Mouse (Mus musculus): Measurements from ENCODE around the gene Nuak1. TPM values are rescaled to one million over a fixed set of nuclear protein-coding genes. Genes with fewer than 3 reads are reported as not detected.
"Not testable (repeated sequence)": the region's sequence is repeated elsewhere in the genome, so short reads cannot be mapped to it uniquely, and the experiment has no call there.

Nuak1 gene
- 10 to 100 TPM; 47.6 to 50.2 TPM for total RNA-seq (2021)
- long read RNA-seq, experiment 1, partial matches to known transcripts: 0 of 12 reads
- long read RNA-seq, experiment 1, other reads (novel, unspliced or antisense): 12 of 12 reads
- long read RNA-seq, experiment 2, partial matches to known transcripts: 0 of 30 reads
- long read RNA-seq, experiment 2, other reads (novel, unspliced or antisense): 30 of 30 reads

DNA sequence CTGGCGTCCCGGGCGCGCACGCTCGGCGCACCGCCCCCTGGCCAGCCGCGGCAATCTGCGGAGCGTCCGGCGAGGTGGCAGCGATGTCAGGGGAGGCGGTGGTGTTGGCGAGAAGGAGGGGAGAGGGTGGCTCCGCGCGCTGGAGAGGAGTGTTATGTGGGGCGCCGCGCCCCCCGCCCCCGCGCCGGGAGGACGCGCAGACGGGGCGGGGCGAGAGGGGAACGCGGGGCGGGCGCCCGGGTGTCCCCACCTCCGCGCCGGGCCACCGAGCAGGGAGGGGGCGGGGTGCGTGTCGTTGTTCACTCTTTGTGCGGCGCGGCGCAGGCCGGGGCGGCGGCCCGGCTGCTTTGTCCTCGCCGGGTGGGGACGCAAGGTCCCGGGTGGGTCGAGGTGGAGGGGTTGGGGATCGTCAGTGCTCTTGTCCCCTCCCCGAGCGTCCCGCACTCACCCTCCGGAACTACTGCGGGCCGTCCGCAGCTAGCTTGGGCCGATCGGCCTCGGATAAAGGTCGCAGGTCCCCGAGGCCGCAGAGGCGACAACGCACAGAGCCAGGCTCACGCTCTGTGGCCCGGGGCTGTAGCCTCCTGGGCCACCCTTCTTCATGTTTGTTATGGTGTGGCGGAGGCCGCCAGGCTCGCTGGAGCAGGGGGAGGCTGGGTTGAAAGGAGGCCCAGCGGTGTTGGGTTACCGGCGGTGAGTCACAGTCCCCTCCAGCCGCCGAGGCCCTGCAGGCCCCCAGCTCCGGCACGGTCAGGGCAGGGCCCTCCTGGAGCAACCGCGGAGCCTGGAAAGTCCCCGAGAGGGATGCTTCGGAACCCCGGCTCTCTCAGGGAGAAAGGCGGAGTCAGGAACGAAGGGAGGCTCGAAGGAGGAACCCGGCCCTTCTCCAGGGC is at the start of gene Nuak1:
TSS of gene Nuak1 (minus strand) at position 57 of the 893 bp plus-strand sequence.
- DNase-seq (ENCODE audit: low spot score in 2 of 2): peak; percentile 86 to 92

DNA sequence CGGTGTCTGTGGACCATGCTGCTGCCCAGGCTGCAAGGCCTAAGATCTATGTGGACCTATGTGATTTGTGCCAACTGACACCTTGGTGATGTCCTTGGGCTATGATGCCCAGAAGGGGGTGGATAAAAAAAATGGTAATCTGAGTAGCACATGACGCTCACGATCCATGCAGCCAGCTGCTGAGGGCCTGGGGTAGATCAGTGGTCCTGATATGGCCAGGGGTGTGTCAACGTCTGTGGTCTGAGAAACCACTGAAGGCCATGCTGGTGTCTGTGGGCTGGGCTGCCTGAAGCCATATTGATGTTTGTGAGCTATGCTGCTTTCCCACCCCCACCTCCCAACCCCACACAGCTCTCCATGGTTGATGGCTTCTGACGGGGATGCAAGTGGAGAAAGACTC is 49.7 kb upstream of the Nuak1 start:
- DNase-seq (ENCODE audit: low spot score in 2 of 2): no peak

DNA sequence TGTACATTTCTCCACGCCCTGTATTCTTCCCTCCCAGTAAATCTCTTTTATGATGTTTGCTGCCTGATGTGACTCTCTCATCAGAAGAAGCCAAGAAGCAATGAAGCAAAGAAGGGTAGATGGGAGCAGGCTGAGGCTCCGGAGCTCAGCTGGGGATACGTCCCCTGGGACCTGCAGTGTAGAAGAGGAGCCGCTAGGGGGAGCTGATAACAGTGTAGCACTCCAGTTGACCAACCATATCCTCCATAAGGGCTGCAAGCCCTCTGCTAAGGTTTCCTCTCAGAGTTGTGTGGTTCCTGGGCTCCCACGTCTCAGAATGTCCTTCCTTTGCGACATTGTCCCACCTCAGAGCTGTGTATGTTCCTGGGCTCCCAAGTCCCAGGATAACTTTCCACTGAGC is 47.9 kb upstream of the Nuak1 start:
- peak; percentile 15 to 33 for DNase-seq (ENCODE audit: low spot score in 2 of 2)

DNA sequence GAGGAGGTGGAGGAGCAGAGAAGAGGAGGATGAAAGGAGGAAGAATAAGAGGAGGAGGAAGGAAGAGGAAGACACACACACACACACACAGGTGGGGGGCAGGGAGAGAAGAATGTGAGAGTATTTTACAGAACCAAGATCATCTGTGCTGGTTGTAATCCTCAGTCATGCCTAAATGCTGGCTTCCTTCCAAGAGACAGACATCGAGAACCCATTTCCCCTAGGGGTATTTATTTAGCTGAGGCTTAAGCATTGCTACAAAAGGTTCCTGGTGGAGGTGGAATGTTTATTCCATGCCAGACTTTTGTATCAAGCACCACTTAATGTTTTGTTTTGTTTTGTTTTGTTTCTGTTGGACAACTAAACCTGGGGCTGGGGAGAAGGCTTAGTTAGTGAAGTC is 44.3 kb upstream of the Nuak1 start:
- no peak for DNase-seq (ENCODE audit: low spot score in 2 of 2)

DNA sequence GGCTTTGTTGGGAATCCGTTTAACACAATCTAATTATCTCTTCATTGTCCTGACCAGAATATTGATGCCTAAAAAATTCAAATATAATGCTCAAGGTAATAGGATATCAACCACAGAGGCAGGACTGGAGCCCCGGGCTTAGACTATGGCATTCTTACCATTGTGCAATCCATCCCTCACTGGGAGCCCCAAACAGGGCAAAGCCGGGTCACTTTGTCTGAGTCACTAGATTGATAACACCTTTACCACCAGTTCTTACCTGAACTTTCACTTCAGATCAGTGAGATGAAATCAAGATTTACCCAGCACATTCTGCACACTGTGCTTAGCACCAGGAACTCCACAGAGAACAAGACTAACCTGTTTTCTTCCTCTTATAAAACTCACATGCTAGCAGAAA is 43.2 kb upstream of the Nuak1 start:
- no peak for DNase-seq (ENCODE audit: low spot score in 2 of 2)

DNA sequence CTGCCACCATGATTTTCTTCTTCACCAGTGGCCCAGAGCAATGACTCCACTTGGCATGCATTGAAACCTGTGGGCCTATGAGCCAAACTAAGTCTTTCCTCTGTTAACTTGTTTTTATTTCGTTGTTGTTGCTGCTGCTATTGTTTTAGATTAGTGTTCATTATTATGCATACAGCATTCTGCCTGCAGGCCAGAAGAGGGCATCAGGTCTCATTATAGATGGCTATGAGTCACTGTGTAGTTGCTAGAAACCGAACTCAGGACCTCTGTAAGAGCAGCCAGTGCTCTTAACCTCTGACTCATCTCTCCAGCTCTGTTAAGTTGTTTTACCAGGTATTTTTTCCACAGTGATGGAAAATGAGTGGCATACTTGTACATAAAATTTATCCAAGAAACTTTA is 42.7 kb upstream of the Nuak1 start:
- DNase-seq (ENCODE audit: low spot score in 2 of 2): no peak

DNA sequence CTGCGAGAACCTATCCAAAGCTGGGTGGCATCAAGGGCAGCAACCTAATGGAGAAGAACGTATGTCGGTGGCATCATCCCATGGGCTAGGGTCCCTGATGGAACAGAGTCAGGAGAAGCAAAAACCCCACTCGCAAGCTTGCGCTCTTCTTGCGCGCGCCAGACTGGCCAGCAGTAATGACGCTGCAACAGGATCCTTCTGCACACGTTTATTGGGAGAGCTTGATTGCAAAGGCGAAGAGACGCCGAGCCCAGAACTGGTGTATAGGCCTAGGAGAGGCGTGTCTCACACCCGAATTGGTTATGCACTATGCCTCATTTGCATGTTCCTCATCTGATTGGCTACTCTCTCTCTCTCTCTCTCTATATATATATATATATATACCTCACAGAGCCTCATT is 42.0 kb upstream of the Nuak1 start:
- DNase-seq (ENCODE audit: low spot score in 2 of 2): not testable (repeated sequence)

DNA sequence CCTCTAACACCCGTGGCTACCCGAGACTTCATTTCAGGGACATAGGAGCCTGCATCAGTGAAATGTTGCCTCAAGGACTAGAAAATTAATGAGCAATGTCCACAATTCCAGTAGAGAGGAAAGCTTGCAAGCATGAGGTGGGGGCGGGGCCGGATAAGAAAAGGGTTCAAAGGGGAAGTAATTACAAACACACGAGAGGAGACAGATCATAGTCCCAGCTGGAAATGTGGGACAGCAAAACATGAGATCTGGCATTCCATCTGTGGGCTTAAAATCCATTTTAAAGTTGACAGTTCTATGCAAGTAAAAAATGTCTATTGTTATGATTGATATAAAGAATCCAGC is 40.9 kb upstream of the Nuak1 start:
- DNase-seq (ENCODE audit: low spot score in 2 of 2): peak; percentile 8 to 34

DNA sequence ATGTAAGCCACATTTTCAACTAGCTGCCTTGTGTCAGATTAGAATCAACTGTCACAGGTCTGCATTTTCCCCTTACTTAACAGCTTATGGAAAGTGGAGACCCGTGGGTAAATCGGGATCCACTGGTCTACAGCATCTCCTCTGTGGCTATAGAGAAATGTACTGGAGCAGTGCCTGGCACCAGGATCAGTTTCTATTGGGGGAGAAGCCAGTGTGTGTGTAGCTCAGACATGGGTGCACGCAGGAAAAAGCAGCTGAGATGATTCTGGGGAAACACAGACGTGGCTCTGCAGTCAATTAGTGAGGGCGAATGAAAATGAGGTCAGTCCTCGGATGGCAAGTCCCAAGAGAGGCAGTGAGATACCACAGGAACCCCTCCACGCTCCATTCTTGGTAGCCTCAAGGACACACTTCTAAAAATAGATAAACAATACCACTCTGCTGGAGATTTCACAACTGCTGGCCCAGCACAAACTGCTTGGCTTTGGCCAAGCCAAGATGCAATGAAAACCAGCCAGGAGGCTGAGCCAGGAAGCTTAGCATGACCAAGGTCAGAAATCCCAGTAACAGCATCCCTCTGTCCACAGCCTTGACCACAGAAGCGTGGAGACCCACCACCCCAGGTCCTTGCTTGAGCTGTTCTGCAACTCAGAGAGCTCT is 40.4 kb upstream of the Nuak1 start:
- DNase-seq (ENCODE audit: low spot score in 2 of 2): no peak

DNA sequence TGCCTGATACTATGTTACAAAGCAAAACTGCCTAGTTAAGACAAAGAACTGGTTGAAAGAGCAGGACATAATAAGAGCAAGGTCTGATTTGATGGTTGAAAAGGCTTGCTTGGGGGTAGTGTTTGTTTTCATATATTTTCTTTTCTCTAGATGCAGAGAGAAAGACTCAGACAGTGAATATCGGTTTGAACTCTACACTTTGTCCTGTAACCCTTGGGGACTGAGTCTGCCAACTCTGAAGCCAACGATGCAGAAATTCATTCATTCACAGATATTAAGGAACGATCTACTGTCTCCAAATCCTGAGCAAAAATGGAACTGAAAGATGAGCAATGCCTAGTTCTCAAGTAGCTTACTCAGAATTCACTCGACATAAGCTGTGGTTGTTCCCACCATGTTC is 39.7 kb upstream of the Nuak1 start:
- DNase-seq (ENCODE audit: low spot score in 2 of 2): no peak

DNA sequence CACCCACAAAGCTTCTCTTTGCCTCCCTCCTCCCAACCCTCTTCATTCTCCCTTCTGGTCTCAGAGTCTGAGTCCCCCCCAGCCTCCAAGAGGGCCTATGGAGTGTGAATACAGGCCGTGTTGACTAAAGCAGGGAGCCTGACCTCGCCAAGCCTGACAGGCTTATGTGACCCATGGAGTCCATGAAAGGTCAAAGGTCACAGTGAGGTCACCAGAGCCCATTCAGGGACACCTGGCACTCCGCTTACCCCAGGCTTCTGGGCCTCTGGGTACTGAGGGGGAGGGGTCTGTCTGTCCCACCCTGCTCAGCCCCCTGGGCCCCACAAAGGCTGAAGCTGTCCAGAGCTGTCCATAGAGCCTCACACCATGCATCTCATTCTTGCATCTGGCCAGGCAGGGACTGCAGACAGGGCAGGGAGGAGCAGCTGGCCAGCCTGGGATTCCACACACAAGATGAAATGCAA is 37.2 kb upstream of the Nuak1 start:
- no peak for DNase-seq (ENCODE audit: low spot score in 2 of 2)

DNA sequence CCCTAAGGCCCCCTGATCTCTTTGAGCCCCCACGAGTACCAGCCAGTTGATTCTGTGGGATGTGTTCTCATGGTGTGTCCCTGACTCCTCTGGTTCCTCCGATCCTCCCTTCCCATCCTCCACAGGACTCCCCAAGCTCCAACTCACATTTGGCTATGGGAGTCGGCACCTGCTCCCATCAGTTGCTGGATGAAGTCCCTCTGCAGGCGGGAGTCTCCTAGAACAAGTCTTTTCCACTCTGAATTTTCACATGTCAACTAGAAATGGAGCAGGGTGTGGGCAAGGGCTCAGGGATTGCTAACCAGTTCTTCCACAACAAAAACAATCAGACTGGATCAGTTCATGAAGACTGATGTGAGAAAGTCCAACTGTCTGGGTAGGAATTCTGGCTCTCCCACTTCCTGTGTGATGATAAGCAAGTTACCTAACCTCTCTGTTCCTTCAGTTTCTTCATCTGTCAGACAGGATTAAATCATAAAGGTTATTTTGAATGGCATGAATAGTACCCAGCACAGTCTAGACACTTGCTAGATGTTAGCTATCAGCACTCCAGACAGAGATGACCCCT is 36.7 kb upstream of the Nuak1 start:
- DNase-seq (ENCODE audit: low spot score in 2 of 2): no peak

DNA sequence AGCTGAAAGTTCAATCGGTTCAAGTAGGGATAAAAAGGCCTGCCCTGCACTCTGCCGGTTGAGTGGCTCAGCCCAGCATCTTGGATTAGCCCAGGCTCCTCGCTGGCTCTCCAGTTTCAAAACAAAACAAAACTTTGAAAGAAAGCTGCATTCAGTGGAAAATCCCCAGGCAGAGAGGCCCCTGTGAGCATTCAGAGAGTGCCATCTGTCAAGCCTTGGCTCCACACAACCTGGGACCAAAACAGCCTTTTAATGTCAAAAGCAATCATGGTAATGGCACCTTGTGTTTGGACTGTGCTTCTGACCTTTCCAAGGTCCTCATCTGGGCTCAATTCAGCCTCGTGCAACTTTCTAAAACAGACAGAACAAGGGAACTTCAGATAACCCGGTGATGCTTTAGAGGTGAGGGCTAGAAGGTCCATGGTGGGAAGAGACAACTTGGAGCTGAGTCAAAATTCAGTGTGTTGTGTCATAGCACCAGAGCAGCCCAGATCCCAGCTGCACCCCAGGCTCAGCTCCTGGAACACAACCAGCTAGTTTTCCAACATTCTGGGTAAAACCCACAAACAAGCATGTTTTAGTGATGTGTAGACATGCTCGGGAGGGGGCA is 27.3 kb upstream of the Nuak1 start:
- peak; percentile 34 to 61 for DNase-seq (ENCODE audit: low spot score in 2 of 2)

DNA sequence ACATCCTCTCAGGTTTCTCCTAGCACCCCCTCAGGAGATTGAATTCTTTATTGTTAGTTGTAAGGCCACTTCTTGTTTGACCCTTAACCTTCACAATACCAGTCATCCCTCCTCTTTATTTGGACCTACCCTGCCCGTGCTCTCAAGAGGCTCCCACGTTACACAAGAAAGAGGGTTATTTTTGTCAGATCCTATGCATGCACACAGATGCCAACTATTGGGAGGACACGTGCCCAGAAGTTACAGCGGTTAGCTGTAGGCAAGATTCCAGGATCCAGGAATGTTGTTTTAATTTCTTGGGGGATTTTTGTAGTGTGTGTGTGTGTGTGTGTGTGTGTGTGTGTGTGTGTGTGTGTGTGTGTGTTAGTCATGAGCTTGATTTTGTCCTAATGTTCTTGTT is 25.1 kb upstream of the Nuak1 start:
- no peak for DNase-seq (ENCODE audit: low spot score in 2 of 2)

DNA sequence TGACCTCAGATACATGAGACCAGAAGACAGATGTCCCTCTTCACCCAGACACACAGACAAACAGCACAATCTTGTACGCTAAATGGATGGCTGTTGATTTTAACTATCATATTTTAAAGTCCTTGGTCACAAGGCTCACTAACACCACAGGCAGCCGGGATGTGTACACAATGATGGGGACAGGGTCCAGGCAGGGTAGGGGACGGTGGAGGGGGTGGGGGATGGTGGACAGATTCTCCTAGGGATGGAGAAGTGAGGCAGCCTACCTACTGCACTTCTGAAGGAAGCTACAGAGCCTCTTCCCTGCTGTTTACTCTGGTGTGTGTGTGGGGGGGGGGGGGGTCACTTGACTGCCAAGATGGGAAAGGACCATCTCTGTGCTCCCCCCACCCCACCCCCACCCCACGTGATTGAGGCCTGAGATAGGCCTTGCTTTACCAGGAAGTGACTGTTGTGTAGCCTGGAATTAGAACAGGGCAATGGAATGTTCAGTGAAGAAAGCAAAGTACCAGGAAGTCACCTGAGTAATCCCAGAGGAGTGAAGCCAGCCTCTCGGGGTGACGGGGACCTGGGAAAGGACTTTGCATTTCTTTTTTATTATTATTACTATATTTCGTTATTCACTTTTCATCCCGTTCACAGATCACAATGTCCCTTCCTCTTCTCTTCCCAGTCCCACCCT is 20.2 kb upstream of the Nuak1 start:
- DNase-seq (ENCODE audit: low spot score in 2 of 2): no peak

DNA sequence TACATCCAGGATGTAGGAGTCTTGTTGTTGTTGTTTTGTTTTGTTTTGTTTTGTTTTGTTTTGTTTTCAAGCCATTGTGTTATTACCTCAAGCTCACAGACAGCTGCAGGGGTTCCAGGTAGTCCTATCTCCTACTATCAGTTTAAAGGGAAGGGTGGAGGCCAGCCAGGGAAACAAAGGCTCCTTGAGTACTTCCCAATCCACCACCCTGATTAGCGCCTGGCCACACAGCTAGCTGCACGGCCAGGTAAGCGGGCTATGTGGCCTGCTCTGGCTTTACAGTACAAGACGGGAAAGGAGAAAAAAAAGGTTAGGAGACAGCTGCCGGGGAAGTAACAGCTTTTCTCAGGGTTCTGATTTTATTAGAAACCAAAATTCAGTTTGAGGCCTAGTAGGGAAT is 17.7 kb upstream of the Nuak1 start:
- DNase-seq (ENCODE audit: low spot score in 2 of 2): no peak

DNA sequence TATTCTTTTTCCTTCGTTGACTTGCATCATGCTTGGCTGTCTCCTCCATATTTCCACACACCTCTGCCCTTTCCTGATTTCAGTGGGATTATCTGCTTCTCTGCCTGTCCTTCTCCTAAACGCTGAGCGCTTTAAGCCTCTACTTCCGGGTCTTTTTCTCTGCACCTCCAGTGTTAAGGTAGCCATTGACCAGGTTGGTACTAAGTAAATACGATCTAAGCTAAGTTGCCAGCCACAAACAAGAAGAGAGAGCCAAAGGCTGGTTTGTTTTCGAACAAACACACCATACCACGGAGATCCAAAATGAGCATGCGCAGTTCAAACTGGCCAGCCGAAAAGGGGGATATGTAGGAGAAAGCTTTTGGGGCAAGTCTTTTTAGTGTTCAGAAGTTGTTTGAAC is 17.1 kb upstream of the Nuak1 start:
- no peak for DNase-seq (ENCODE audit: low spot score in 2 of 2)

DNA sequence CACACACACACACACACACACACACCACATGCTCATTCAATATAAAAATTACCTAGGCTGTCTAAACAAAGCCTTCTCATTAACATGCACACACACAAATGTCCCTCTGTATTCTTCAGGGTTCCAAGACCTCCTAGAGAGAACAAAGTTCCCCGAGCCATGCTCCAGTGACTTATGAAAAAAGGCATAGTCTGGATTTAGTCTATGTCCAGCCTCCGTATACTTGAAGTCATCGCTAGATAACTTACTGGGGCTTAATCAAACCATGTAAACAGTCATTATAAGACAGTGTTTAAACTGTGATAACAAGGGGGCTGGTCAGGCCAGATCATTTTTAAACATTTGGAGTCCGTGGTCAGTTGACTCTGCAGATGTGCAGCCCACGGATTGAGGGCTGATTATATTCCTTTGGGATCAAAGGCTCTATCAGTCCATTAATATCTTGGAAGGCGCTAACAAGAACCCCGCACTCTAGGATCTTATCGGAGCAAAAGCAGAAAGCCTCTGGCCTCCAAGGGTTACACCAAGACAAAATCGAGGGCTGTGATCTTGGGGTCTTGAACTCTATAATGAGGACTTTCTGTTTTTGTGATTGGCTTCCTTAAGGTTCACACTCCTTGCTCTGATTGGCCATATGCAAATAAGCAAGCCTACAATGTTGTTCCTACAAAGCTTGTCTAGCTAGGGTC is 16.4 kb upstream of the Nuak1 start:
- no peak for DNase-seq (ENCODE audit: low spot score in 2 of 2)

DNA sequence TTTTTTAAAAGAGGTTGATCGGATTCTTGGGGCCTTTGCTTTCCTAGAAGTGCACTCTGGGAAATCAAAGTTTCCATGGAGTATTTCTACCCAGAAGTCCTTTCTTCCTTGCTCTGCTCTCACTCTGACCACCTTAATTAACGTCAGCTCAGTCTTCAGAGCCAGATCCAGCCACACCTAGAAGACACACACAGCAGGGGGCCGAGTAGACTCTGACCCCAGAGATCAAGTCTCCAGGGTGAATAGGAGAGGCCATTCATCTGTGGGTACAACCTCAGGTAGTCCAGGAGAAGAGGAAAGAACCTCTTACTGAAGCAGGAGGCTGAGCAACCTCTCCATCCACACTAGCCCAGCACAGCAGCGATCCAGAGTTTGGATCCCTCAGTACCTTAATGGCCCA is 11.5 kb upstream of the Nuak1 start:
- no peak for DNase-seq (ENCODE audit: low spot score in 2 of 2)

DNA sequence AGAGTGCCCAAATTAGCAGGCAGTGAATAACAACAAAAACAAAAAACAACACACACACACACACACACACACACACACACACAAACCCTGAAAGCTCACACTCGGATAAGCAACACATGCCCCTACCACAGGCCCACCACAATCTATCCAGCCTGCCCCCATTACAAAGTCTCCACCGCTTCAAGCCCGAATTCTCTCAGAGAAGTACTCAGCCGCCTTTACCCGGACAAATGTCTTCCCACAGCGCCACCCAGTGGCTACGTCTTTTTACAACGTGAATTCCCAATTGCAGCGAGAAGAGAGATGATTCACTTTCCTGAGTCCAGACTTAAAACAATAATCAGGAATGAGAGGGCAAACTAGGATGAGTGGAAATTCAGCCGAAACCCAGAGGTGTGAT is 10.3 kb upstream of the Nuak1 start:
- DNase-seq (ENCODE audit: low spot score in 2 of 2): peak; percentile 85 to 91
